Mouse (Mus musculus): ENCODE data around the gene Pced1b. TPM values are rescaled to one million over a fixed set of nuclear protein-coding genes. Genes with fewer than 3 reads are reported as not detected.

Pced1b gene
- polyA plus RNA-seq, 1 experiment from 2014 or later = 8.5 TPM

GRCm38 (mm10) chr15:97311937-97312336, 65.0 kb downstream of the Pced1b start:
- Histone ChIP-seq H3K36me3 (ENCODE audit: control insufficient read depth, insufficient read depth, low read length) (no peaks in the 10 kb centered on the region), H3K9ac (ENCODE audit: low read depth, low read length) (no peak overlapping the region), H3K27ac (ENCODE audit: low read depth, low read length) (no peak overlapping the region), H3K4me1 (replicated peaks; ENCODE audit: control insufficient read depth, insufficient read depth, low read length) (no peaks in the 10 kb centered on the region), H3K4me2 (no peak overlapping the region), H3K4me3 (ENCODE audit: low read depth, low read length) (no peak overlapping the region), H3K27me3 (replicated peaks; ENCODE audit: control insufficient read depth, insufficient read depth, low read length) (no peaks in the 10 kb centered on the region), H3K9me3 (ENCODE audit: control insufficient read depth, low read length) (no peaks in the 10 kb centered on the region)
- WGBS = 51% methylated on average over 8 of the region's 8 CpGs
- DNase-seq (ENCODE audit: low spot score) = no peak
- no peak for ATAC-seq (replicated peaks; ENCODE audit: low FRiP score)

- H3K27me3 ChIP-seq (replicated peaks; ENCODE audit: control insufficient read depth, insufficient read depth, low read length) = no peaks in the 10 kb centered on the region
- no peaks in the 10 kb centered on the region for H3K4me1 ChIP-seq (replicated peaks; ENCODE audit: control insufficient read depth, insufficient read depth, low read length)
- H3K4me3 ChIP-seq (ENCODE audit: low read depth, low read length) = no peak overlapping the region
- no peak for ATAC-seq (replicated peaks; ENCODE audit: low FRiP score)
- no peaks in the 10 kb centered on the region for H3K36me3 ChIP-seq (ENCODE audit: control insufficient read depth, insufficient read depth, low read length)
- no peak overlapping the region for H3K27ac ChIP-seq (ENCODE audit: low read depth, low read length)
- H3K9ac ChIP-seq (ENCODE audit: low read depth, low read length) = no peak overlapping the region
- no peak for DNase-seq (ENCODE audit: low spot score)
- WGBS = 84% methylated on average over 14 of the region's 14 CpGs
- H3K4me2 ChIP-seq = no peak overlapping the region
- no peaks in the 10 kb centered on the region for H3K9me3 ChIP-seq (ENCODE audit: control insufficient read depth, low read length)
Observed at GRCm38 (mm10) chr15:97314720-97315421, 68.0 kb downstream of the Pced1b start.

- no peak overlapping the region for H3K9ac ChIP-seq (ENCODE audit: low read depth, low read length)
- H3K9me3 ChIP-seq (ENCODE audit: control insufficient read depth, low read length) = no peaks in the 10 kb centered on the region
- no peak overlapping the region for H3K27ac ChIP-seq (ENCODE audit: low read depth, low read length)
- H3K4me2 ChIP-seq = no peak overlapping the region
- H3K27me3 ChIP-seq (replicated peaks; ENCODE audit: control insufficient read depth, insufficient read depth, low read length) = no peaks in the 10 kb centered on the region
- no peak for ATAC-seq (replicated peaks; ENCODE audit: low FRiP score)
- WGBS = 63% methylated on average over 9 of the region's 9 CpGs
- DNase-seq (ENCODE audit: low spot score) = peak; percentile 30
- H3K4me1 ChIP-seq (replicated peaks; ENCODE audit: control insufficient read depth, insufficient read depth, low read length) = no peaks in the 10 kb centered on the region
- no peak overlapping the region for H3K4me3 ChIP-seq (ENCODE audit: low read depth, low read length)
- H3K36me3 ChIP-seq (ENCODE audit: control insufficient read depth, insufficient read depth, low read length) = no peaks in the 10 kb centered on the region
Observed at GRCm38 (mm10) chr15:97315422-97315757, 68.5 kb downstream of the Pced1b start.

- Histone ChIP-seq H3K4me2 (no peak overlapping the region), H3K27me3 (replicated peaks; ENCODE audit: control insufficient read depth, insufficient read depth, low read length) (no peaks in the 10 kb centered on the region), H3K27ac (ENCODE audit: low read depth, low read length) (no peak overlapping the region), H3K9ac (ENCODE audit: low read depth, low read length) (no peak overlapping the region), H3K4me1 (replicated peaks; ENCODE audit: control insufficient read depth, insufficient read depth, low read length) (no peaks in the 10 kb centered on the region), H3K9me3 (ENCODE audit: control insufficient read depth, low read length) (no peaks in the 10 kb centered on the region), H3K4me3 (ENCODE audit: low read depth, low read length) (no peak overlapping the region), H3K36me3 (ENCODE audit: control insufficient read depth, insufficient read depth, low read length) (no peaks in the 10 kb centered on the region)
- DNase-seq (ENCODE audit: low spot score) (peak; percentile 27), ATAC-seq (replicated peaks; ENCODE audit: low FRiP score) (no peak)
- 84% methylated on average over 21 of the region's 21 CpGs for WGBS
Observed at GRCm38 (mm10) chr15:97318365-97319001, 71.6 kb downstream of the Pced1b start.

- WGBS = 81% methylated on average over 5 of the region's 5 CpGs
- Histone ChIP-seq H3K27ac (ENCODE audit: low read depth, low read length) (no peak overlapping the region), H3K36me3 (ENCODE audit: control insufficient read depth, insufficient read depth, low read length) (no peaks in the 10 kb centered on the region), H3K9ac (ENCODE audit: low read depth, low read length) (no peak overlapping the region), H3K4me1 (replicated peaks; ENCODE audit: control insufficient read depth, insufficient read depth, low read length) (no peaks in the 10 kb centered on the region), H3K4me3 (ENCODE audit: low read depth, low read length) (no peak overlapping the region), H3K9me3 (ENCODE audit: control insufficient read depth, low read length) (peaks cover 2% of the 10 kb centered on the region; the same call in 1 of the 2 replicates), H3K4me2 (no peak overlapping the region), H3K27me3 (replicated peaks; ENCODE audit: control insufficient read depth, insufficient read depth, low read length) (no peaks in the 10 kb centered on the region)
- no peak for ATAC-seq (replicated peaks; ENCODE audit: low FRiP score)
- no peak for DNase-seq (ENCODE audit: low spot score)
Observed at GRCm38 (mm10) chr15:97322821-97323220, 75.9 kb downstream of the Pced1b start.

DNA sequence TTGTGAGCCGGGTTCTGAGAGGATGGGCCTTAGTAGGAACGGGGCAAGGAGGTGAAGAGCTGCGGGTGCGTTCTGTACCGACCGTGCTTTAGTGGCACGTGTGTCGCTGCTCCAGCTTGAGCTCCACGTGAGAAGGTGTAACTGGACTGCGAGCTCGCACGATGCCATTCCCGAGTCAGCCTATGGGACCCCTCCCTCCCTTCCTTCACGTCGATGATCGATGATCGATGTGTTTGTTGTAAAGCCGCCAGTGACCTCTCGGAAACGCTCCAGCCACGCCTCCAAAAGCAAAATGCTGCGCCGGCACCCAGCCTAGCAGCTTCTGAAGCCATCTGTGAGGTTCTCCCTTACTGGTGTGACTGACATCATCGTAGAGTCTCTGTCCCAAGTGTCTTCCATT, 76.6 kb downstream of the Pced1b start:
- H3K4me1 ChIP-seq (replicated peaks; ENCODE audit: control insufficient read depth, insufficient read depth, low read length) = no peaks in the 10 kb centered on the region
- peak overlapping the region; percentile 9 for H3K4me2 ChIP-seq
- no peaks in the 10 kb centered on the region for H3K36me3 ChIP-seq (ENCODE audit: control insufficient read depth, insufficient read depth, low read length)
- no peak overlapping the region for H3K9ac ChIP-seq (ENCODE audit: low read depth, low read length)
- WGBS = 63% methylated on average over 24 of the region's 24 CpGs
- DNase-seq (ENCODE audit: low spot score) = no peak
- H3K9me3 ChIP-seq (ENCODE audit: control insufficient read depth, low read length) = peaks cover 2% of the 10 kb centered on the region; the same call in 1 of the 2 replicates
- no peaks in the 10 kb centered on the region for H3K27me3 ChIP-seq (replicated peaks; ENCODE audit: control insufficient read depth, insufficient read depth, low read length)
- no peak for ATAC-seq (replicated peaks; ENCODE audit: low FRiP score)
- H3K27ac ChIP-seq (ENCODE audit: low read depth, low read length) = no peak overlapping the region
- no peak overlapping the region for H3K4me3 ChIP-seq (ENCODE audit: low read depth, low read length)

DNA sequence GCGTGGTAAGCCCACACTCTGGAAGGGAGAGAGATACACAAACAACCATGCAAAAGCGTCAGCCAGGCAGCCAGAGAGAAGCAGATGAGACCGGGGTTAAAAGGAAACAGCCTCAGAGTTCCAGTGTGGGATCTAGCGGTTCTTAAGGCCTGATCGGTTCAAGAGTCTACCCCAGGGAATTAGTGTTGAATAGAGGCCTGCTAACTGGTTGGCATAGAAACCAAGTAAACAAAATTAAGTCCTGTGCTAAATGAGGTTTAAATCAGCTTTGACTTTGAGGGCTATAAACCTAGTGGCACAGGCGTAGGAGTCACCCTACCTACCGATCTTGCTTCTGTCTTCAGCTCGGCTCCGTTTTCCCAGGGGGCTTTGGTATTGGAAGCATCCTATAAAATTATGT, 77.4 kb downstream of the Pced1b start:
- Histone ChIP-seq H3K9ac (ENCODE audit: low read depth, low read length) (no peak overlapping the region), H3K36me3 (ENCODE audit: control insufficient read depth, insufficient read depth, low read length) (no peaks in the 10 kb centered on the region), H3K4me1 (replicated peaks; ENCODE audit: control insufficient read depth, insufficient read depth, low read length) (no peaks in the 10 kb centered on the region), H3K27ac (ENCODE audit: low read depth, low read length) (no peak overlapping the region), H3K4me3 (ENCODE audit: low read depth, low read length) (no peak overlapping the region), H3K9me3 (ENCODE audit: control insufficient read depth, low read length) (peaks cover 2% of the 10 kb centered on the region; the same call in 1 of the 2 replicates), H3K27me3 (replicated peaks; ENCODE audit: control insufficient read depth, insufficient read depth, low read length) (no peaks in the 10 kb centered on the region), H3K4me2 (no peak overlapping the region)
- no peak for DNase-seq (ENCODE audit: low spot score)
- no peak for ATAC-seq (replicated peaks; ENCODE audit: low FRiP score)
- 78% methylated on average over 9 of the region's 9 CpGs for WGBS

GRCm38 (mm10) chr15:97327500-97328081, 80.7 kb downstream of the Pced1b start:
- Histone ChIP-seq H3K27me3 (replicated peaks; ENCODE audit: control insufficient read depth, insufficient read depth, low read length) (no peaks in the 10 kb centered on the region), H3K9me3 (ENCODE audit: control insufficient read depth, low read length) (peaks cover 2% of the 10 kb centered on the region; the same call in 1 of the 2 replicates), H3K4me2 (no peak overlapping the region), H3K4me3 (ENCODE audit: low read depth, low read length) (no peak overlapping the region), H3K9ac (ENCODE audit: low read depth, low read length) (no peak overlapping the region), H3K27ac (ENCODE audit: low read depth, low read length) (no peak overlapping the region), H3K36me3 (ENCODE audit: control insufficient read depth, insufficient read depth, low read length) (no peaks in the 10 kb centered on the region), H3K4me1 (replicated peaks; ENCODE audit: control insufficient read depth, insufficient read depth, low read length) (no peaks in the 10 kb centered on the region)
- WGBS = 64% methylated on average over 18 of the region's 18 CpGs
- DNase-seq (ENCODE audit: low spot score) (peak; percentile 54), ATAC-seq (replicated peaks; ENCODE audit: low FRiP score) (no peak)
